Mouse (Mus musculus): ENCODE measurements around the gene Rfk.
A peak's percentile ranks its signal among the peaks of the same experiment; 100 is the strongest.

The Rfk gene

GRCm38 (mm10) chr19:17385022-17385421 lies 8.8 kb upstream of the Rfk start:
- no peak for DNase-seq (ENCODE audit: low read depth)

- DNase-seq (ENCODE audit: low read depth): peak; percentile 81
These were observed 8.4 kb upstream of the Rfk start for GRCm38 (mm10) chr19:17385426-17385825.

GRCm38 (mm10) chr19:17386424-17386823 lies 7.4 kb upstream of the Rfk start:
- no peak for DNase-seq (ENCODE audit: low read depth)

GRCm38 (mm10) chr19:17388404-17388803 lies 5.4 kb upstream of the Rfk start:
- peak; percentile 69 for DNase-seq (ENCODE audit: low read depth)

GRCm38 (mm10) chr19:17392866-17393265 lies 977 bp upstream of the Rfk start:
- no peak for DNase-seq (ENCODE audit: low read depth)

GRCm38 (mm10) chr19:17396802-17397201 lies 3.0 kb downstream of the Rfk start:
- peak; percentile 21 for DNase-seq (ENCODE audit: low read depth)

- DNase-seq (ENCODE audit: low read depth): no peak
These were observed 4.1 kb downstream of the Rfk start for GRCm38 (mm10) chr19:17397922-17398321.

- peak; percentile 36 for DNase-seq (ENCODE audit: low read depth)
These were observed 6.1 kb downstream of the Rfk start for GRCm38 (mm10) chr19:17399965-17400364.

- DNase-seq (ENCODE audit: low read depth): peak; percentile 45
These were observed 6.7 kb downstream of the Rfk start for GRCm38 (mm10) chr19:17400571-17400970.

GRCm38 (mm10) chr19:17403175-17403574 lies 9.3 kb downstream of the Rfk start:
- no peak for DNase-seq (ENCODE audit: low read depth)

- no peak for DNase-seq (ENCODE audit: low read depth)
These were observed 13.0 kb downstream of the Rfk start for GRCm38 (mm10) chr19:17406823-17407222.

- no peak for DNase-seq (ENCODE audit: low read depth)
These were observed 14.7 kb downstream of the Rfk start for GRCm38 (mm10) chr19:17408591-17408990.

- no peak for DNase-seq (ENCODE audit: low read depth)
These were observed 15.5 kb downstream of the Rfk start for GRCm38 (mm10) chr19:17409351-17409750.

- no peak for DNase-seq (ENCODE audit: low read depth)
These were observed 16.7 kb downstream of the Rfk start for GRCm38 (mm10) chr19:17410465-17411065.

GRCm38 (mm10) chr19:17412915-17413459 lies 19.1 kb downstream of the Rfk start:
- DNase-seq (ENCODE audit: low read depth): no peak

GRCm38 (mm10) chr19:17417855-17418254 lies 24.0 kb downstream of the Rfk start:
- no peak for DNase-seq (ENCODE audit: low read depth)

GRCm38 (mm10) chr19:17423306-17423705 lies 29.5 kb downstream of the Rfk start:
- no peak for DNase-seq (ENCODE audit: low read depth)

- DNase-seq (ENCODE audit: low read depth): no peak
These were observed 34.1 kb downstream of the Rfk start for GRCm38 (mm10) chr19:17427824-17428560.

GRCm38 (mm10) chr19:17428561-17428914 lies 34.7 kb downstream of the Rfk start:
- DNase-seq (ENCODE audit: low read depth): no peak

- DNase-seq (ENCODE audit: low read depth): no peak
These were observed 42.8 kb downstream of the Rfk start for GRCm38 (mm10) chr19:17436651-17437050.

GRCm38 (mm10) chr19:17439476-17440189 lies 45.8 kb downstream of the Rfk start:
- no peak for DNase-seq (ENCODE audit: low read depth)

GRCm38 (mm10) chr19:17443581-17443980 lies 49.7 kb downstream of the Rfk start:
- no peak for DNase-seq (ENCODE audit: low read depth)

Measured in 416B (cell line).